Mouse (Mus musculus) thymus, postnatal 0 days (tissue): ENCODE data around the gene Irf7. TPM values are rescaled to one million over a fixed set of nuclear protein-coding genes. Genes with fewer than 3 reads are reported as not detected.

Experiments used
- DNase-seq: peaks from one replicate; pipeline ENCODE4 v3.0.0-alpha.2; 2015; ENCODE audit warnings: low spot score
- microRNA counts: library from miRNA; unstranded; fragments of <30 nt; microRNA quantifications from one replicate; lab custom pipeline; 2015
- microRNA-seq: library from miRNA; unstranded; fragments of <30 nt; microRNA quantifications from one replicate; pipeline ENCODE4, GENCODE M21; 2016; ENCODE audit warnings: borderline number of aligned reads
- polyA plus RNA-seq: library from polyadenylated mRNA; unstranded; fragments of >200 nt; fragmentation: Nextera tagmentation; extraction: Ambion mirVana; gene quantifications from 2 replicates; pipeline ENCODE4 v1.2.1, GENCODE M21; 2015

Irf7 gene
- polyA plus RNA-seq, 1 experiment from 2014 or later, result 46.6 TPM

DNA sequence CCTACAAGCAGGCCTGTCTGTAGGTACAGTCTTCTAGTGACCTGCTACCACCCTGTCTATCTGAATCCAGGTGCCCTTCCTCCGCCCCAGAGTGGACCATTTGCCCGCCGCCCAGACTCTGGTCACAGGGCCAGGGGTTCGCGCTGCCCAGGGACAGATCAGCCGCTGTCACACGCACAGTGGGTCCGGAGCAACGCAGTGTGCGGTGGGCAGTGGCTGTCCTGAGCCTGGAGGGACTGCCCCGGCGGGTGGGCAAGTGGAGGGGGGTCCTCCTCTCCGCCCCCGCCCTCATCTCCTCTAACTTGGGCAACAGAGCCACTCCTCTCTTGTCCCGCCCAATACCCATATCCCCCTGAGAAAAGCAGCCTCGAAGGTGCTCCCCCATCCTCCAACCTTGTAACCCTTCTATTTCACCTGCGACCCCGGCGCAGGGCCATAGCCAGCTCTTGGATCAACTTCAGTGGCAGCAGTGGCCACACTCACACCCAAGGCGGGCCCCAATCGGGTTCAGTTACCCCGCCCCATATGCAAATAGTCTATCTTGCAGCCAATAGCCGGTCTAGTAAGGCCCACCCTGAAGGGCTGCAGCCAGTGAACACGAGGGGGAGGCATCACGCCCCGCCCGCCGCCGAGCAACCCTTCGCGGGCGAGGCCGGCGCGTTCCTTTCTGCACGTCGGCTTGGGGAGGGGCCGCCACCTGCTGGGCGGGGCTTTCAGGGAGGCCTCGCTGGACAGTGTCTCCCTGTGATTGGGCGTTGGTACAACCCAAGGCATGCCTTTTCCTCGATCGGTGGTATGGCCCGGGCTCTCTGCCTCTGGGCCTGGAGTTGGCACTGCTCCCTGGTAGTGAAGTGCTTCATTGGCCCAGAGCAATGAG, 44.8 kb downstream of the Irf7 start:
- peak; percentile 96 for DNase-seq

DNA sequence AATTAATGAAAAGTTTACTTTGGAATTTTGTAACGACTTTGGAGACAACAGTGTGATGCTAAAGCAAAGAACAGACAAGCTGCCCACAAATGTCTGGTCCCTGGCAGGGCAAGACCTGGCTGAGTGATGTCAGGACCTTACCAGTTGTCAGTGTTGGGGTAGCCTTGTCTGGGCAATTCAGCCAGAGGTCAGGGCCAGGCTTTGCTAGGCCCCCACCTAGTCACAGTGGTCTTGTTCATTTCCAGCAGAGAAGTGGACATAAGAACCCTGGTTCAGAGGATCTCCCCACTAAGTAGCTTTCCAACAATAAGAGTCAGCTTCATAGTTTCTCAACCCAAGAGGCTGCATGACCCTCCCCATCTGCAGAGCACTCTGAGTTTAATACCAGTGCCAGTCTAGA, 45.9 kb downstream of the Irf7 start:
- no peak for DNase-seq

DNA sequence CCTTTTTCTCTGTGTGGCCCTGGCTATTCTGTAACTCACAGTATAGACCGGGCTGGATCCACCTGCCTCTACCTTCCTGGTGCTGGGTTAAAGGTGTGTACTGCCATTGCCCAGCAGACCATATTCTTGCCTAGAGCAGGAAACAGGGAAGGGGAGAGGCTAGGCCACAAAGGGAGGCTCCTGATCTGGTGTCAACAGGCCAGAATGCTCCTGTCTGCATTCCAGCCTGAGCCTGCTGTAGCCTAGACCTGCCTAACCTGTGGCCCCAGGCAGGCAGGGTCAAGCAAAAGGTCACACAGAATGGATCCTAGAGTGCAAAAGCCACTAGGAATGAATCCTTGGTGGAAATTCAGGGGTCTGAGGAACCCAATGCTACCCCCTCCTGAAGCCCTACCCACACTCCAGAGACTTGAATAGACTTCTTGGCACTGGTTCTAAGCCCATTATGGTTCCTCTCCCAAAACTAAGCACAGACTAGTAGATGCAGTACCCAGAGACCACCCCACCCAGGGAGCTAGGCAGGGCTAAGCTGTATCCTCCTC, 46.7 kb downstream of the Irf7 start:
- no peak for DNase-seq

DNA sequence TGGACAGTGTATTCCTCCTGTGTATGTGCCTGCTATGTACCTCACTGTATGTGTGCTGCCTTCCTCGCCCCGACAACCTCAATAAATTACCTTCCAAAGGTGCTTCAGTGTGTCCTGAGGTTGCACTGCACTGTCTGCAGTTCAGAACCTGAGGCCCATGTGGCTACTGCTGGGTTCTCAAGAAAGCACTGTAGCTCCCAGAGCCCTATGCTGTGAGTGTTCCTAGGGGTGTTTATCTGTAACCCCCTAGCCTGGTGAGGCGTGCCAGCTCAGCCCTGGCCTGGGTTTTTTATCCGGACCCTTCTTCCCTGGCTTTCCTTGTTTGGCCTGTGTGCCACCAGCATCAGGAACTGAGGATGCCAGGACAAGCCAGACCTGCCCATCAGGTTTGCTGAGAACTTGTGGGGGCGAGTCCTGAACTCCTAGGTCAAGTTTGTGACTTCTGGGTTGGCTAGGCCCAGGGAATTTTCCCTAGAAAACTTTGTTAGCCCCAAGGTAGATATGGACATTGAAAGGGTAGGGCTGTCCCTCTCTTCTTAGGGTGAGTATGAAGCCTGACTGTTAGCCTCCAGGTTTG, 47.6 kb downstream of the Irf7 start:
- no peak for DNase-seq

DNA sequence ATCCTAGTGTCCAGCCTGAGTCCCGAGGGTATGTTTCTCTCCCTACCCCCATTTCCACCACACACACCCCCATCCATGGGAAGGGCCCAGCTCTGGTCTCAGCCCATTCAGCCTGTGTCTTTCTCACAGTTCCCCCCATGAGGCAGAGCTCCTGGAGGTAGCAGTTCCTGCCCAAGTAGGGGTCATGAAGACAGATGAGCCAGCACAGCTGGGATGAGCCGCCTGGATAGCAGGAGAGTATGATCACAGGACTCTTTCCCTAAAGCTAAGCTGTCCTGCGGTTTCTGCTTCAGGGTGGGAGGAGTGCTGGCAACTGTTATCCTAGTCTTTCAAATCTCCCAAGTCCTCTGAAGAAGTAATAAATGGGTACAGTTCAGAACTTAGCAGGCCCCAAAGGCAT, 48.1 kb downstream of the Irf7 start:
- no peak for DNase-seq

DNA sequence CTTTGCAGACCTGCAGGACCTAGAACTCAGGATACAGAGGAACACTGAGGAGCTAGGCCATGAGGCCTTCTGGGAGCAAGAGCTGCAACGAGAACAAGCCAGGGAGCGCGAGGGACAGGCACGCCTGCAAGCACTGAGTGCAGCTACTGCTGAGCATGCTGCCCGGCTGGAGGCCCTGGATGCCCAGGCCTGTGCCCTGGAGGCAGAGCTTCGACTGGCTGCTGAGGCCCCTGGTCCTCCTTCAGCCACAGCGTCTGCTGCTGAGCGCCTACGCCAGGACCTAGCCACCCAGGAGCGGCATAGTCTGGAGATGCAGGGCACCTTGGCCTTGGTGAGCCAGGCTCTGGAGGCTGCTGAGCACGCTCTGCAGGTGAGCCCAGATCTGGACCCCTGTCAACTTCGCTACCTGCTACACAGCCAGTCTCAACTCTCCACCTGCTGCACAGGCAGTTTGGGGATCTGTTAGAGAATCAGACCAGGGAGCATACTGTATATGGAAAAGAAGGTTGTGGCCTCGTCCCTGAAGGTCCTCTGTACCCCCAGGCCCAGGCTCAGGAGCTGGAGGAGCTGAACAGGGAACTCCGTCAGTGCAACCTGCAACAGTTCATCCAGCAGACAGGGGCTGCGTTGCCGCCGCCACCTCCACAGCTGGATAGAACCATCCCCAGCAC, 48.8 kb downstream of the Irf7 start:
- no peak for DNase-seq

DNA sequence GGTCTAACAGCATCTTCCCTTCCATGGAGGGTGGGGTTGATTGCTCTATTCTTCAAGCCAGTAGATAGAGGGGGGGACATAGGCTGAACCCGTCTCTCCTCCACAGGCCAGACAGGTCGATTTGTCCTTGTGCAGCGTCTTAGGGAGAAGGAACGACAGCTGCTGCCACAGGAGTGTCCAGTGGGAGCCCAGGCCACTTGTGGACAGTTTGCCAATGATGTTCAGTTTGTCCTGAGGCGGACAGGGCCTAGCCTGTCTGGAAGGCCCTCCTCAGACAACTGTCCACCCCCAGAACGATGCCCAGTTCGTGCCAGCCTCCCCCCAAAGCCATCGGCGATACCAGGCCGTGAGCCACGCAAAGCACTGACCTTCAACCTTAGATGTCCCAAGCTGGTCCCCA, 49.4 kb downstream of the Irf7 start:
- DNase-seq, result no peak

DNA sequence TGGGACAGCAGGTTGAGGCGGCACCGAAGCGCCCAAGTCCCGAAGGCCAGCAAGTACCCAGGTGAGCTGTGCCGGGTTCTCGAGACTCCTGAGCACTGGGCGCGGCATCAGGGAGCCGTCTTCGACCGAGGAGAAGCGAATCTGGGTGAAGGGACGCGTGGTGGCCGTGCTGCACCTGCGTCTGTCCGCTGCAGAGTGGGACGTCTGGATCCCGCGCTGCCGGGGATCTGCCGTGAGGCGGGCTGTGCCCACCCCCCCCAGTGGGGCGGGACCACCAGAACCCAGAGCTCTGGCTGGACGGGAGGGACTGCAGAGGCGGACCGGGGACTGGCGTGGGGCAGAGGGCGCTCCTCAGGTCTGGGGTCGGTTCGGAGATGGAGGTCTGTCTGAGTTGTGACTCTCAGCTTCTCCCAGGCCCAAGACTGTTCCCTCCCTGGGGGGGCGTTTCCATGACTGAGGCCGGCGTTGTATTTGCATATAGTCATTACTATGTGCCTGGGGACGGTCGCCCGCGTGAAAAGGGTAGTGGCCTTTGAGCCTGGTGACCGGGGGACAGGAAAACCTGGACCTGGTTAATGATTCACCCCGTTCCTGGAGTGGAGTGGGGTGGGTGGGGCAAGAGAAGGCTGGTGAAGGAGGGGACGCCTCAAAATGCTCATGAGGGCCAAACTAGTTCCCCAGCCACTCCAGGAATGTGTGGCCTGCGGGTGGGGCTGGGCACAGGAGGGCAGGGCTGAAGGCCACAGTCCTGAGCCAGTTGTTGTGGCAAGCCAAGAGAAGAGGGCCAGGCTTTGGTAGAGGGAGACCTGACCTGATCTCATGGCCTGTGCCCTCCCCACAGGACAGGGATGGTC, 50.2 kb downstream of the Irf7 start:
- DNase-seq, result no peak

DNA sequence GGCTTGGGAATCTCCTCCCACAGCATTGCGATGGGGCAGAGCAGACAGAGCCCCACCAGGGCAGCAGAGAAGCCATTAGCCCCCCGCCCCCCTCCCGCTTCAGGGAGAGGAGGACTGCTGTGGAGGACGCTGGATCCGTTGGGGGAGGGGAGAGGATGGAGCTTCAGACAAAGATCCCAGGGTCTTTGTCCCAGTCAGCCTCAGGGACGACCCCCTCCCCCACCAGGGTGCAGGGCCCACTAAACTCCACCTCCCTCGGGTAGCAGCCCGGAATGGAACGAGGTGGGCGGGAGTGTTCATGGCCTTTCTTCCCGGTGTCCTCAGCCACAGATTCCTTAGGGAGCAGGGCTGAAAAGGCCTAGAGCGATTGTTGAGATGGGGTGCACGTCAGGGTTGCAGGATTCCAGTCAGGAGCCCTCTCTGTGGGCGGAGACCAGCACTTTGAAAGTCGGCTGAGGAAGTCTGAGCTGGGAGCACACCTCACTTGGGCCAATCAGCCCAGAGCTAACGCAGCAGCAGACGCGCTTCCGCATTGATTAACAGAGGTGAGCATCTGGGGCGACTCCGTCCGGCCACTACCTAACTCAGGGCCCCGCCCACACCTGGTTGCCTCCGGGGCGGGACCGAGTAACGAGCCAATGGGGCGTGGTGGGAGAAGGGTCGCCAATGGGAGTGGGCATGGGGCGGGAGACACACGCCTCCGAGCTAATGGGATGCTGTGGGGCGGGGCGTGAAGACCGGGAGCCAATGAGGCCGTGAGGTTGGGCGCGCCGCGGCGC, 51.0 kb downstream of the Irf7 start, which contains the start of gene Rassf7:
Gene Rassf7, plus strand, starts transcription at position 760 of the 779 bp plus-strand sequence.
- peak; percentile 96 for DNase-seq

DNA sequence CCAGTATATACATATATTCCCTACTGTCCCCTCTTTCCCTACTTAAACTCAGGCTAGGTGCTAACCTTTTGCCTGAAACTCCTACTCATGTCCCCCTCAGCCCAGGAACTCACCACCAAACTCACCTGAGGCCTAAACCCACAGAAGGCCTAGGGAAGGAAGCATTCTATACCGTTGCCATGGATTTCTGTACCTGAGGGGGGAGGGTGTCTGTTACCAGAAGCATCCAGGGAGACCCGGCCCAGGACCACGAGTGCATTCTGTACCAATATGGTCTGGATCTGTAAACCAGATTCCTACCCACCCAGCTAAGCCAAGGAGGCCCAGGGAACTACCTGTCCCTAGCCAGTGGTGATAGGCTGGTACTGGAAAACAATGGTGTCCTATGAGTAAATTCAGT, 52.0 kb downstream of the Irf7 start:
- no peak for DNase-seq

DNA sequence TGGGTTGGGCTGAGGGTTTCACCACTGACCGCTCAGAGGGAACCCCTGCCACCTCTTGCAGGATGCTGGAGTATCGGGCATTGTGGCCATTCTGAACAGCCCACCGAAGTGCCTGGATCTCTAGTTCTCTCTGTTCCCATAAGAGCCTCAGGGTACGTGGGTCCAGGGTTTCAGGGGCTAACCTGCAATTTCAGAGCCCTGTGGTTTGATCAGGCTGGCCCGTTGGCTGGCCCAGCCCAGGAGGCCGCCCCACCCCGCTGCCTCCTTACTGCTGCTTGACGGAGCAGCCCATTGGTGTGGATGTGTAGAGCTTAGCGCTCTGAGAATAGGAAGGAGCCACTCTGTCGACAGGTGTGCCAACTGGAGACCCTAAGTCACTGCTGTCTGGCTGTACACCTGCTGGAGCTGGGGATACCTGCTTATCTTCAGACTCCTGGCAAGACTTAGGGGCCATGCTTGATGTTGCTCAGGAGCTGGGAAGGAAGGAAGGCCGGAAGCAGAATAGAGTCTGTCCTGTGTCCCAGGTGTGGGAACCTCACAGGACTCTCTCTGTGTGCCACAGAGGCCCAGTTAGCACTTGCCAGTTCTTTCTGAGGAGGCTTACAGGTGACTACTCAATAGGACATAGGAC, 52.6 kb downstream of the Irf7 start, which contains the start of gene Lmntd2:
Gene Lmntd2, minus strand, starts transcription at position 476 of the 631 bp plus-strand sequence.
- no peak for DNase-seq

DNA sequence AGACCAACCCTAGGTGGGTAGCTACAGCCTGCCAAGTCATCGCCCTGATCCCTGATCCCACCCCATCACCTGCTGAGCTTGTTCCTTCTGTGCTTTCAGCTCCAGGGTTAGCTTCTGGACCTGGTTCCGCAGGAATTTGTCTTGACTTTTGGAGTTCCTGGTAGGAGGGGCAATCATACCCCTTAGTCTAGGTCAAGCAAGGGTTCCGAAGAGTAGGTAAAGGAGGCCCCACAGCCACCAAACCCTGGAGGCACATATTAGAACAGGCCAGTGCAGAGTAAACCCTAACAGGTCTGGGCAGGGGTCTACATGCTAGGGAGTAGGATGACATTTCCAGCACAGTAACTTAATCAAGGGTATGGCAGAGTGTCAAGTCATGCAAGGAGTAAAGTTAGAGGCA, 53.1 kb downstream of the Irf7 start:
- DNase-seq, result no peak

MicroRNAs within 50 kb of the gene (microRNA counts, 519-probe panel; counts per million panel counts)
- 5,689 counts per million, percentile 87 among the panel's probes with 10 or more counts for microRNA mmu-miR-210 (lab: Ali Mortazavi, UCI)

Small RNAs within 50 kb of the gene (microRNA-seq; reads per million reads assigned to microRNA genes)
- gene Mir210, result 1,321 reads per million, percentile 75 among the genes with 10 or more reads in this experiment

Other genes starting within 250 kb of the Irf7 start
- 0.73 and 0.95 TPM in 2 replicates for gene Ifitm6, start 248.6 kb downstream of the Irf7 start, polyA plus RNA-seq
- not detected in 2 replicates for gene Gm17387, start 237.3 kb downstream of the Irf7 start, polyA plus RNA-seq
- 2.0 and 2.5 TPM in 2 replicates for gene B4galnt4, start 205.4 kb downstream of the Irf7 start, polyA plus RNA-seq
- gene Pkp3, start 188.3 kb downstream of the Irf7 start, polyA plus RNA-seq, result 45.1 and 47.8 TPM in 2 replicates
- 45.9 and 51.9 TPM in 2 replicates for gene Sigirr, start 165.9 kb downstream of the Irf7 start, polyA plus RNA-seq
- 0.18 and 0.33 TPM in 2 replicates for gene Ano9, start 148.7 kb downstream of the Irf7 start, polyA plus RNA-seq
- gene Ptdss2, start 144.1 kb downstream of the Irf7 start, polyA plus RNA-seq, result 25.5 and 28.8 TPM in 2 replicates
- 71.2 and 72.2 TPM in 2 replicates for gene Rnh1, start 93.6 kb downstream of the Irf7 start, polyA plus RNA-seq
- gene Hras, start 72.5 kb downstream of the Irf7 start, polyA plus RNA-seq, result 58.8 and 66.5 TPM in 2 replicates
- gene Lrrc56, start 72.3 kb downstream of the Irf7 start, polyA plus RNA-seq, result 2.5 and 2.9 TPM in 2 replicates
- 1.1 and 1.8 TPM in 2 replicates for gene Lmntd2, start 52.4 kb downstream of the Irf7 start, polyA plus RNA-seq
- gene Rassf7, start 50.6 kb downstream of the Irf7 start, polyA plus RNA-seq, result 19.7 and 20.6 TPM in 2 replicates
- 63.0 and 67.4 TPM in 2 replicates for gene Phrf1, start 37.7 kb downstream of the Irf7 start, polyA plus RNA-seq
- 0.42 and 0.73 TPM in 2 replicates for gene Cdhr5, start 10.3 kb upstream of the Irf7 start, polyA plus RNA-seq
- gene Sct, start 12.7 kb upstream of the Irf7 start, polyA plus RNA-seq, result 3.9 and 5.0 TPM in 2 replicates
- 0.33 and 0.40 TPM in 2 replicates for gene Drd4, start 25.5 kb upstream of the Irf7 start, polyA plus RNA-seq
- gene Deaf1, start 61.2 kb upstream of the Irf7 start, polyA plus RNA-seq, result 25.6 and 27.6 TPM in 2 replicates
- gene Tmem80, start 61.3 kb upstream of the Irf7 start, polyA plus RNA-seq, result 43.0 and 45.6 TPM in 2 replicates
- 8.1 and 10.4 TPM in 2 replicates for gene Eps8l2, start 72.4 kb upstream of the Irf7 start, polyA plus RNA-seq
- 379 and 423 TPM in 2 replicates for gene Taldo1, start 125.7 kb upstream of the Irf7 start, polyA plus RNA-seq
- gene Gatd1, start 147.7 kb upstream of the Irf7 start, polyA plus RNA-seq, result 52.1 and 53.8 TPM in 2 replicates
- 0.24 and 0.26 TPM in 2 replicates for gene Cend1, start 163.0 kb upstream of the Irf7 start, polyA plus RNA-seq
- gene Slc25a22, start 171.4 kb upstream of the Irf7 start, polyA plus RNA-seq, result 19.0 and 19.1 TPM in 2 replicates
- 13.2 and 14.2 TPM in 2 replicates for gene Pidd1, start 177.5 kb upstream of the Irf7 start, polyA plus RNA-seq
- gene Rplp2, start 180.9 kb upstream of the Irf7 start, polyA plus RNA-seq, result 2,028 and 2,062 TPM in 2 replicates
- gene Pnpla2, start 188.7 kb upstream of the Irf7 start, polyA plus RNA-seq, result 49.2 and 50.5 TPM in 2 replicates
- gene Cracr2b, start 194.6 kb upstream of the Irf7 start, polyA plus RNA-seq, result 6.1 and 8.9 TPM in 2 replicates
- 11.7 and 13.0 TPM in 2 replicates for gene Cd151, start 200.9 kb upstream of the Irf7 start, polyA plus RNA-seq
- gene Polr2l, start 208.7 kb upstream of the Irf7 start, polyA plus RNA-seq, result 73.5 and 85.3 TPM in 2 replicates
- 24.7 and 28.5 TPM in 2 replicates for gene Tspan4, start 208.8 kb upstream of the Irf7 start, polyA plus RNA-seq